Mouse (Mus musculus): Measurements from ENCODE around the gene 2310061I04Rik. TPM values are rescaled to one million over a fixed set of nuclear protein-coding genes. Genes with fewer than 3 reads are reported as not detected.

Gene 2310061I04Rik
- total RNA-seq, 1 experiment from 2014 or later = 73.6 TPM

GRCm38 (mm10) chr17:35870151-35870883, 26.9 kb downstream of the 2310061I04Rik start:
- peak; percentile 77 for DNase-seq

GRCm38 (mm10) chr17:35869346-35870067, 27.7 kb downstream of the 2310061I04Rik start:
- DNase-seq = peak; percentile 67

- DNase-seq = no peak
Observed at GRCm38 (mm10) chr17:35868961-35869345, 28.3 kb downstream of the 2310061I04Rik start.

- DNase-seq = peak; percentile 58
Observed at GRCm38 (mm10) chr17:35868165-35868820, 28.9 kb downstream of the 2310061I04Rik start.

DNA sequence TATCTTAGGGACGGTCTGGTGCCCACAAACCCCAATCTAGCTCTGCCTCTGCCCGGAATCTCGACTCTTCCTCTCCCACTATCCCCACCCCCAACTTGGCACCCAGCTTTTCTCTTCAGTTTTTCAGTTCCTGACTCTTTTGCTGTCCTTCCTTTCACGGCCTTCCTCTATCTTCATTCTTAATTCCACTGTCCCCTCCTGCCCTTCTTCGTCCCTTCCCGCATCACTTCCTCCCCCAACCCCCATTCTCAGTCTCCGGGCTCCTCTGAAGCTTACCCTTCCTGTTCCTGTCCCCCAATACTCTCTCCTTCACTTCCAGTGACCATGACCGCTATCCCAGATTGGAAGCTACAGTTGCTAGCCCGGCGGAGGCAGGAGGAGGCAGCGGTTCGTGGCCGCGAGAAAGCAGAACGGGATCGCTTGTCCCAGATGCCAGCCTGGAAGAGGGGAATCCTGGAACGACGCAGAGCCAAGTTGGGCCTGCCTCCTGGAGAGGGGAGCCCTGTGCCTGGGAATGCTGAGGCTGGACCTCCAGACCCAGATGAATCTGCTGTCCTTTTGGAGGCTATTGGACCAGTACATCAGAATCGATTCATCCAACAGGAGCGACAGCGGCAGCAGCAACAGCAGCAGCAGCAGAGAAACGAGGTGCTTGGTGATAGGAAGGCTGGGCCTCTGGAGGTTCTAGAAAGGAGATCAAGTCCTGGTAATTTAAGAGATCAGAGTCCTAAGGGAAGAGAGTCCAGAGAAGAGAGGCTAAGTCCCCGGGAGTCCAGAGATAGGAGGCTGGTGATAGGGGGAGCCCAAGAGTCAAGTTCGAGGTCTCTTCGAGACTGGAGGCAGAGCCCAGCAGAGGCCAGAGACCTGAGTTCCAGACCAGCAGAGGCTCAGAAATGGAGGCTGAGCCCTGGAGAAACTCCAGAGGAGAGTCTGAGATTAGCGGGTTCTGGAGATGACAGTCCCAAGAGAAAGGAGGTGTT, 30.0 kb downstream of the 2310061I04Rik start:
- DNase-seq = peak; percentile 62

DNA sequence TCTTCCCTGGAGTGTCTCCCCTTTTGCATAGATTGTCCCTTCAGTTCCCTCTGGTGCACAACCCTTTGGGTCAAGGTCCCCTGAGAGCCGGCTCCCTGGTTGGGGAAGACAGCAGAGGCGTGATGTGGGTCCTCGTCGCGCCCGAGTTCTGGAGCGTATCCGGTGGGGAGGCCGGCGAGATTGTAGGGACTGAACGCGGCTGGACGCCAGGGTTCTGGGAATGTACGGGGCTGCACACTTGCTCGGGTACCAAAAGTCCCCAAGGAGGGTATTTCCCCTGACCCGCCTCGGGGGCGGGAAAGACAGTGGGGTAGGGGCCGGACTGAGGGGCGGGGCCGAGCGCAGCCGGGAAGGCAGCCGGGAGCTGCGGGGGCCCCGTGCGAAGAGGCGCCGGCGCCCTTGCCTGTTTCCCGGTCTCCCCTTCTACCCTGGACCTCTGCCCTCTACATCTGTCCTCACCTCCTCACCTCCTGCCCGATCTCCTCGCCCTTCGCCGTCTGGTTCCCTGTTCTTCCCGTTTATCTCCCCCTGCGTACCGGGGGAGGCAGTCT, 30.9 kb downstream of the 2310061I04Rik start:
- peak; percentile 78 for DNase-seq

- peak; percentile 82 for DNase-seq
Observed at GRCm38 (mm10) chr17:35865481-35866280, 31.6 kb downstream of the 2310061I04Rik start, which contains the start of gene Ppp1r18. TSS of gene Ppp1r18 (plus strand) at chr17:35865593.

DNA sequence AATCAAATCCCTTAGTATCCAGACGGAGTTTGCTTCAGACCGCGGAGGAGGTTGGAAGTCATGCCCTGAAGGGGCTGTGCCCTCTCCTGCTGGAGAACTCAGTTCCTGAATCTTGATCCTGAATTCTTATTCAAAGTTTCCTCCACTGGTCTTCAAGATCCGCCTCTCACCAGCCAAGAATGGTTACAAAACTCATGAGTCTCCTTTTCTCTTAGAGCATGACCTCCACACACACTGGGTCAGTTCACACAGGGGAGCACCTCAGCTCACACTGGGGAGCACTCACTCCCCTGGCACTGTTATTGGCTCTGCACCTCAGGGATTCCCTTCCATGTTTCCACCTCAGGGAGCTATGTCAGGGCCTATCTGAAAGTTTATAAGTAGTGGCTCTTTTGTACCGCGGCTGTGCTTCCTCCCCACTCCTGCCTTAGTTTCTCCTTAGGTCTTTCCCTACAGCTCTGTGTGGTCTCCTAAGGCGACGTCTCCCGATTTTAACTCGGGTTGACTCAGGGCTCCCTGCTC, 32.3 kb downstream of the 2310061I04Rik start:
- no peak for DNase-seq

GRCm38 (mm10) chr17:35861198-35861857, 35.9 kb downstream of the 2310061I04Rik start, which contains the start of gene Nrm:
TSS of gene Nrm (plus strand) at chr17:35861318.
- DNase-seq = peak; percentile 93

GRCm38 (mm10) chr17:35860831-35861197, 36.4 kb downstream of the 2310061I04Rik start:
- DNase-seq = no peak

DNA sequence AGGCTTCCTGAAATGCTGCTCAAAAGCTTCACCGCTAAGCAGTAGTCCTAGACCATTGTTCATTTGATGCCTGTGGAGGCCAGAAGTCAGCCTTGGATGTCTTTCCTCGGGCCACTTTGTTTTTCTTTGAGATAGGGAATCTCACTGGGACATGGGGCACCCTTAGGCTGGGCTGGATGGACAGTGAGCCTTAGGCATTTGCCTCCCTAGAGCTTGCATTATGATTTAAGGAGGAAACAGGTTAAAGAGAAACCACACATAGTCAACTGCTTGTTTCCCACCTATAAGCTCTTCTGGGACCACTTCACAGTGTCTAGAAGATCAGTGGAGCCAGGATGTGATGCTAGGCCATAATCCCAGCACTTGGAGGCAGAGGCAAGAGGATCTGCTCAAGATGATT, 37.4 kb downstream of the 2310061I04Rik start:
- no peak for DNase-seq

DNA sequence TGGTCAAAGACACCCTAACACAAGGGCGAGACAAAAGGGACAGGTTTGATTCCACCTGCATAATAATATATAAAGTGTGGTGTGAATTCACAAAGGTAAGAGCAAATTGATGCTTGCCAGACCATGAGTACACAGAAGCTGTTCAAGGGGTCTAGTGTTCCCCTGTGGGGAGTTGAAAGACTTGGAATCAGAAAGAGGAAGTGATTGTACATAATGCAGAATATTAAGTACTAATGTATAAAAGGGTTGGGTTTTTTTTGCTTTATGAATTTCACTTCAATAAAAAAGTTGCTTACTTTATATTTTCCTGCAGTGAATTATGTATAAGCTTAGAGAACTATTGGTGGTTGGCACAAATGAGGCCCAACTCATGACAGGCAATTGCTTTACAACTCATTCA, 37.9 kb downstream of the 2310061I04Rik start:
- DNase-seq = no peak

- DNase-seq = no peak
Observed at GRCm38 (mm10) chr17:35850974-35851373, 46.3 kb downstream of the 2310061I04Rik start.

DNA sequence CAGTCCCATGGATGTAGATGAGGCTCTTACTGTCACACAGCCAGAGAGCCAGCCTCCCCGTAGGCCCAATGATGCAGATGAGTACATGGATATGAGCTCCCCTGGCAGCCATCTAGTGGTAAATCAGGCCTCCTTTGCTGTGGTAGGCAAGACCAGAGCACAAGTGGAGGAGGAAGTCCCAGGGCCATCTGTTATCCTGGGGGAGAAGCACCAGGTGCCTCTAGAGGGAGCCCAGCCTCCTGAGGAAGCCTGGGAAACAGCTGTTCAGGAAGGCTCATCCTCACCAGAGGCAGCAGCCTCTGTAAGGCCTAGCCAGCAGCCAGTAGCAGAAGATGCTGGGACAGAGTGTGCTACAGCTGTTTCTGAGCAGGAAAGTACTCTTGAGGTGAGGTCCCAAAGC, 49.1 kb downstream of the 2310061I04Rik start:
- DNase-seq = peak; percentile 38

- no peak for DNase-seq
Observed at GRCm38 (mm10) chr17:35843514-35843913, 53.7 kb downstream of the 2310061I04Rik start.
